Mouse (Mus musculus) kidney, postnatal 14 days (tissue): ENCODE data around the gene Atp6v1g2.

Experiments
- DNase-seq: peaks from one replicate; pipeline ENCODE4 v3.0.0; 2022; ENCODE audit warnings: mixed read lengths

The Atp6v1g2 gene

GRCm38 (mm10) chr17:35257378-35257777 is 23.9 kb downstream of the Atp6v1g2 start:
- DNase-seq, result no peak

GRCm38 (mm10) chr17:35257824-35258491 is 24.5 kb downstream of the Atp6v1g2 start:
- DNase-seq, result peak; percentile 95

GRCm38 (mm10) chr17:35258492-35259478 is 25.3 kb downstream of the Atp6v1g2 start:
- DNase-seq, result no peak

GRCm38 (mm10) chr17:35259621-35260020 is 26.2 kb downstream of the Atp6v1g2 start:
- DNase-seq, result no peak

GRCm38 (mm10) chr17:35261651-35262050 is 28.2 kb downstream of the Atp6v1g2 start:
- no peak for DNase-seq

- peak; percentile 98 for DNase-seq
Observed at GRCm38 (mm10) chr17:35262664-35263522, 29.4 kb downstream of the Atp6v1g2 start, which contains the start of gene H2-D1. Gene H2-D1 (plus strand): TSS chr17:35262730.

- no peak for DNase-seq
Observed at GRCm38 (mm10) chr17:35263523-35263883, 30.0 kb downstream of the Atp6v1g2 start.

GRCm38 (mm10) chr17:35267399-35268086 is 34.1 kb downstream of the Atp6v1g2 start:
- no peak for DNase-seq

- DNase-seq, result peak; percentile 59
Observed at GRCm38 (mm10) chr17:35269653-35270347, 36.3 kb downstream of the Atp6v1g2 start.

GRCm38 (mm10) chr17:35272249-35272648 is 38.8 kb downstream of the Atp6v1g2 start:
- DNase-seq, result no peak

- peak; percentile 90 for DNase-seq
Observed at GRCm38 (mm10) chr17:35274770-35275169, 41.3 kb downstream of the Atp6v1g2 start.

- no peak for DNase-seq
Observed at GRCm38 (mm10) chr17:35276304-35276864, 42.9 kb downstream of the Atp6v1g2 start.

GRCm38 (mm10) chr17:35278049-35278448 is 44.6 kb downstream of the Atp6v1g2 start:
- no peak for DNase-seq

GRCm38 (mm10) chr17:35278957-35279688 is 45.7 kb downstream of the Atp6v1g2 start:
- DNase-seq, result no peak

- DNase-seq, result no peak
Observed at GRCm38 (mm10) chr17:35280276-35280675, 46.8 kb downstream of the Atp6v1g2 start.

- DNase-seq, result no peak
Observed at GRCm38 (mm10) chr17:35285431-35285830, 52.0 kb downstream of the Atp6v1g2 start.
